Mouse (Mus musculus): Measurements from ENCODE around the gene Tgfbrap1.
"Not testable (repeated sequence)": the region's sequence is repeated elsewhere in the genome, so short reads cannot be mapped to it uniquely, and the experiment has no call there.

Tgfbrap1 gene

GRCm38 (mm10) chr1:43098031-43098984, at the start of gene Tgfbrap1, which contains the start of gene AI597479:
Gene Tgfbrap1, minus strand, starts transcription at chr1:43098637.
Gene AI597479, plus strand, starts transcription at chr1:43098710.
- peak; percentile 84 to 93 for DNase-seq (ENCODE audit: low spot score in 2 of 2)

GRCm38 (mm10) chr1:43147474-43147873, 49.0 kb upstream of the Tgfbrap1 start:
- DNase-seq (ENCODE audit: low spot score in 2 of 2): no peak

- DNase-seq (ENCODE audit: low spot score in 2 of 2): no peak
Measured at GRCm38 (mm10) chr1:43145388-43145787, 47.0 kb upstream of the Tgfbrap1 start.

- DNase-seq (ENCODE audit: low spot score in 2 of 2): no peak
Measured at GRCm38 (mm10) chr1:43144338-43144906, 46.0 kb upstream of the Tgfbrap1 start.

- no peak for DNase-seq (ENCODE audit: low spot score in 2 of 2)
Measured at GRCm38 (mm10) chr1:43143791-43144190, 45.4 kb upstream of the Tgfbrap1 start.

GRCm38 (mm10) chr1:43143284-43143683, 44.8 kb upstream of the Tgfbrap1 start:
- DNase-seq (ENCODE audit: low spot score in 2 of 2): no peak

- no peak for DNase-seq (ENCODE audit: low spot score in 2 of 2)
Measured at GRCm38 (mm10) chr1:43142849-43143248, 44.4 kb upstream of the Tgfbrap1 start.

GRCm38 (mm10) chr1:43141555-43141961, 43.1 kb upstream of the Tgfbrap1 start:
- no peak for DNase-seq (ENCODE audit: low spot score in 2 of 2)

GRCm38 (mm10) chr1:43139587-43140266, 41.3 kb upstream of the Tgfbrap1 start:
- peak; percentile 75 to 91 for DNase-seq (ENCODE audit: low spot score in 2 of 2)

- DNase-seq (ENCODE audit: low spot score in 2 of 2): no peak
Measured at GRCm38 (mm10) chr1:43138268-43138812, 39.9 kb upstream of the Tgfbrap1 start.

GRCm38 (mm10) chr1:43137334-43137733, 38.9 kb upstream of the Tgfbrap1 start:
- no peak for DNase-seq (ENCODE audit: low spot score in 2 of 2)

GRCm38 (mm10) chr1:43136488-43137029, 38.1 kb upstream of the Tgfbrap1 start:
- not testable (repeated sequence) for DNase-seq (ENCODE audit: low spot score in 2 of 2)

- DNase-seq (ENCODE audit: low spot score in 2 of 2): no peak
Measured at GRCm38 (mm10) chr1:43131591-43131990, 33.2 kb upstream of the Tgfbrap1 start.

- no peak for DNase-seq (ENCODE audit: low spot score in 2 of 2)
Measured at GRCm38 (mm10) chr1:43130219-43130981, 32.0 kb upstream of the Tgfbrap1 start.

- no peak for DNase-seq (ENCODE audit: low spot score in 2 of 2)
Measured at GRCm38 (mm10) chr1:43127820-43128610, 29.6 kb upstream of the Tgfbrap1 start.

GRCm38 (mm10) chr1:43127196-43127595, 28.8 kb upstream of the Tgfbrap1 start:
- no peak for DNase-seq (ENCODE audit: low spot score in 2 of 2)

- no peak for DNase-seq (ENCODE audit: low spot score in 2 of 2)
Measured at GRCm38 (mm10) chr1:43124726-43125125, 26.3 kb upstream of the Tgfbrap1 start.

GRCm38 (mm10) chr1:43122616-43123015, 24.2 kb upstream of the Tgfbrap1 start:
- no peak for DNase-seq (ENCODE audit: low spot score in 2 of 2)

GRCm38 (mm10) chr1:43120950-43121349, 22.5 kb upstream of the Tgfbrap1 start:
- DNase-seq (ENCODE audit: low spot score in 2 of 2): no peak

GRCm38 (mm10) chr1:43117435-43117834, 19.0 kb upstream of the Tgfbrap1 start:
- no peak for DNase-seq (ENCODE audit: low spot score in 2 of 2)
